Mouse (Mus musculus) kidney, postnatal 14 days (tissue): ENCODE measurements at regions not wholly inside any gene's neighbourhood (a gene's known extent, or its start where the extent isn't known, plus 50 kb on each side); places are given as distances from the start of the nearest gene placed in this dataset.
A peak's percentile ranks its signal among the peaks of the same experiment; 100 is the strongest.

ENCODE experiments used
- DNase-seq: peaks from one replicate; pipeline ENCODE4 v3.0.0; 2022; ENCODE audit warnings: mixed read lengths

DNA sequence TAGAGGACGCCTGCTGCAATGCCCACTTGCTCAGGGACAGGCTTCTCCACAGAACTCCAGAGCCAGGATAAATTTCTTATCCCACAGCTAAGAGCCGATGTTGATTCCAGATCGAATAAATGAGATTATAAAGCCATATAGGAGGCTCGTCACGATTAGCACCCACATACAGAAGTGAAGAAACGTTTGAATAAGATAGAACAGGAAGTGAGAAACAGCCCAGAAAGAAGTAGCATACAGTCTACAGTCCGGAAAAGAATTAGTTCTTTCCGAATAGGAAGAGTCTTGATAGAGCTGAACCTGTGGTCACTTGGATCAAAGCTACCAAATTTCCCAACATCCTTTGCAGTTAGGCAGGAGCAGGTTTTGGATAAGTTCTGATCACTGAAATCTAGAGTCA is 133.0 kb upstream of the Runx1 start:
- no peak for DNase-seq

- DNase-seq = peak; percentile 56
These were observed 132.2 kb upstream of the Runx1 start for GRCm38 (mm10) chr16:92958146-92958545.

DNA sequence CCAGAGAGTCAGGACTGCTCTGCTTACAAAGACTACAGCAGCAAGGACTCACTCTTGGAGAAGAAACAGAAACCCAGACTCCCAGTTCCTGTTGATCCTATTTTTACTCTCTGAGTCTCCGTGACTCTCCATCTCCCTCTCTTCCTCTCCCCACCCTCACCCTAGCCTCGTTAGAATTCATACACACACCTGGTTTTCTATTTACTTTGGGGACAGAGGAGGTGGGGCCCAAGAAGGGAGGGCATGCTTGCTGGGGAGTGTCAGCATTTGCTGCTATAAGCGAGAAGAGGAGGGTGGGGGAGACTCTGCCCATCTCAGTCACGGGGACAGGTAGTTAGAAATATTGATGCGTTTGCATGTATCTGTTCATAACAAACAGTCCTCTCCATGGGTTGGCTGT is 129.6 kb upstream of the Runx1 start:
- DNase-seq = peak; percentile 12

DNA sequence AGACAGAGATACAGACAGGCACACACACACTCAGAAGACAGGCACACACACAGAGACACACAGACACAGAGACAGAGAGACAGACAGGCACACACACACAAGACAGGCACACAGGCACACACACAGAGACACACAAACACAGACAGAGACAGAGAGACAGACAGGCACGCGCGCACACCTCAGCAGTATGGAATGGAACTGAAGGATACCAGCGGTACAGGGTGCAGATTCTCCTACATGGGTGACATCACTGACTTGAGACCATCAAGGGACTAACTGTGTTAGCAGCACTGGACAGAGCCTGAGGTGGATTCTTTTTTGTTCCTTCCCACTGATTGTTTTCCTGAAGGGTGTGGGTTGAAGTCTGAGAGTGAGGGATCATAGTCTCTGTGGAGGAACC is 129.1 kb upstream of the Runx1 start:
- no peak for DNase-seq

DNA sequence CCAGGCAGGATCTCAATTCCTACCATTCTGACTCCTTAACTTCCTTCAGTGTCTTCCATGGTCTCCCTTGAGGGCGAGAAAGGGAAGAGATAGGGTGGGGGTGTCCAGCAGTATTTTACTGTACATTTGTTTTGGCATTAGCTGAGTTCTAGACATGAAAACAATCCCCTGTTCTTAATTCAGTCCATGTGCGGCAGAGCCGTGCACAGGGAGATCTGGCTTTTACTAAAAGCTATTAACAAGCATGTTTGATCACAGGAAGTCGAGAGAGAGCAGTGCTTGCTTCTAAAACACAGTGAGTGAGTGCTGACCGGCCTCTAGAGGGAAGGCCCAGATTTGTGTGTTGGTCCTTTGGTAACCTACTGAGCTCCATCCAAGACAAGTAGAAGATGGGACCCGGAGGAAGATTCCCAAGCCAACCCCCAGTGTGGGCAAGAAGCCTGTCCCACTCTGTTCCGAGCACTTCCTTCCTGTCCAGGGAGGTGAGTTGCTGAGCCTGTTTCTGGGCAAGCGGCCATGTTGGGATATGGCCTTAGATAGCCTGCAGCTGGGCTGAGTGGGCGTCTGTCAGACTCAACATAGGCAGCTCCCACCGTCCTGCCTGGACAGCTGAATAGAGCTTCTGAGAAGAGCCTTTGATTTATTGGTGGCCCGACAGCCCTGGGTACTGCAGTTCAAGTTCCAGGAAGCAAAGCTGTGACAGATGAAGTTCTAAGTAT is 128.1 kb upstream of the Runx1 start:
- DNase-seq = peak; percentile 92

GRCm38 (mm10) chr16:92952336-92953097 is 126.6 kb upstream of the Runx1 start:
- no peak for DNase-seq

DNA sequence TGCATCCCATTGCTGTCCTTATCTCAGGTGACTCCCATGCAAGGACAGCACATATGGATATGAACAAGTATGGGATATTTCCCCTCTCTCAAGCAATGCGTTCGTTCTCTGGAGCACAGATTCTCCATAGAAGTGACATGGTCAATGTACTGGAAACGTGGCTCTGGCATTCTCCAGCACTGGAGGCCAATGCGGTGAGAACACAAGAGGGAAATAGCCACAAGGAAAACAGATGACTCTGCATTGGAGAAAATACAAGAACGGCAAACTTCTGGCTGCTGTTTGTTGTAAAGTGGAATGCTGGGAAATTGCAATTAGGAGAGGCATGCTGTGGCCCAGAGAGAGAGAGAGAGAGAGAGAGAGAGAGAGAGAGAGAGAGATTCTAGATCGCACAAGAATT is 125.6 kb upstream of the Runx1 start:
- no peak for DNase-seq

- no peak for DNase-seq
These were observed 122.5 kb upstream of the Runx1 start for GRCm38 (mm10) chr16:92948494-92948893.

GRCm38 (mm10) chr16:92946554-92946953 is 120.6 kb upstream of the Runx1 start:
- DNase-seq = no peak

GRCm38 (mm10) chr16:92943901-92944300 is 118.0 kb upstream of the Runx1 start:
- no peak for DNase-seq

DNA sequence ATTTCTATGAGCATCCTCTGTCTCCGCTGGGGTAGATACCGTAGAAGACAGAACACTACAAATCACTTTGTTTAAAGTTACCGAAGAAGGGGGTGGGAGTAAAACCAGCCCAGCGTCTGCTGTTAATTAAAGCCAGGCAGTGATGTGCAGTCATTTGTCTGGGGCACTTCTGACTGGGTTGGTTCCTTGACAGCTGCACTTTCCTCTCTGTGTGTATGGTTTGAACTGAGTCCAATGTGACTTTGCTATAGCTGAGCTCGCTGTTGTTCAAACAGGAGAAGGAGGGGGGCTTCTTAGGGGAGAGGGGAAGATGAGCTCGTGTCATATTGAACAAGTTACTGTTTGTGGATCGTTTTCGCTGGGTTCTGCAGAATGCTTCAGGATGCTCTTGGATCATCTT is 113.7 kb upstream of the Runx1 start:
- DNase-seq = no peak

DNA sequence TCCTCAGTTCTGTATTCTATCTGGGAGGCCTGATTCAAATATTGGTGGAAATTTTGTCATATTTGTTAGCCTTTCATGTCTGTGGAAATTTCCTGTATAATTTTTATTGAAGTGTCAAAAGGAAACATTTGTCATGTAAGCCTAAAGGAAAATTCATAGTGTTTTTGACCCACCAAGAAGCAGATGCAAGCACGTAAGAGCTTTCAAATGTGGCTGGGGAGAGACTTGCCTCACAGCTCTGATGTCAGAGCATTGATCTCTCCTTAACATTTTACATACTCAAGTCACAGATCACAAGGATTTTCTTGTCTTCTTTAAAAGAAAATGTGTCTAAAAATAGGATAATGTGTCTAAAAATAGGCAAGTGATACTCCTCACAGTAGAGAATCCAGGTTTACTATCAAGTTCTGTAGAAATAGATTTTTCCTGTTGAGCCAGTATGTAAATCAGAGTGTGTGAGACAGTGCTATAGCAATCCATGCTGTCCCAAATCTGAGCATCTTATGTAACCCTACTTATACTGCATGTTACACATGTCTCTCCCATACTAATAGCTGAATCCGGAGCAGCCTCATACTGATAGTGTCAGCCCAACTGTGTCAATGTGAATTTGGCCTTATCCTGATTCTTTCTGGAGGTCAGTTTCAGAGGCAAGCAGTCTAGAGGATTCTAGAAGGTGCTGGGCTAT is 110.0 kb upstream of the Runx1 start:
- no peak for DNase-seq

GRCm38 (mm10) chr16:92930103-92930502 is 104.2 kb upstream of the Runx1 start:
- DNase-seq = no peak

DNA sequence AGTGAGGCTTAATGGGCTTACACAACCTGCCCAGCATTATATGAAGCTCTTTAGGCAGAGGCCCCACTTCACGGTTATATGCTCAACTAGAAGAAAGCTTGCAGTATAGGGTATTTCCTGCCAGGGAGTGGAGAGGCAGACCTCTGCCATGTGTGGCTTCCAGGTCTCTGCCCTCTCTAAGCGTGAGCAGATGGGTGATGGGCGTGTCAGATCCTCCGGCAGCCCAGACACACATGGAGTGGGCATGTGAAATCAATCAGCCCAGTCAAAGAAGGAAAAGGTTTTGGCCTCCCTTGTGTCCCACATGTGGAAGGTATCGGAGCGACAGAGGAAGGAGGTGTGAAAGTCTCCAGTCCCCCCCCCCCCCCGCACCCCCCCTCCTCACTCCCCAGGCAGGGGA is 102.3 kb upstream of the Runx1 start:
- DNase-seq = no peak

DNA sequence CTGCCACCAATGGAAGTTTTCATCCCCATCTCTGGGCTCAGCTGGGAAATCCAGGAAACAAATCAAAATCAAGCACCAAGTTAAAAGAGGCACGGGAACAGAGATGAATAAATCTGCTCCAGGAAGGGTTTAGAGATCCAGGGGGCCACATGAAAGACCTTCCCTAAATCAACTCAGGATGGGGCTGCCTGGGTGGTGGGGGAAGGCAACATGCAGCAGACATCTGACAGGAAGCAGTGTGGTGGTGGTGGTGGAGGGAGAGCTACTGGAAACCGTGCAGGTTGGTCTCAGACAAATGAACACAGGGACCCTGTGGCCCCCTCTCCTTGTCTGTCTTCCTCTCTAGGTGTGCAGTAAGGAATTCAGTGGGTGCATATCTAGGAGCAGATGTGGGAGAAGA is 101.7 kb upstream of the Runx1 start:
- no peak for DNase-seq

GRCm38 (mm10) chr16:92926853-92927252 is 100.9 kb upstream of the Runx1 start:
- no peak for DNase-seq

DNA sequence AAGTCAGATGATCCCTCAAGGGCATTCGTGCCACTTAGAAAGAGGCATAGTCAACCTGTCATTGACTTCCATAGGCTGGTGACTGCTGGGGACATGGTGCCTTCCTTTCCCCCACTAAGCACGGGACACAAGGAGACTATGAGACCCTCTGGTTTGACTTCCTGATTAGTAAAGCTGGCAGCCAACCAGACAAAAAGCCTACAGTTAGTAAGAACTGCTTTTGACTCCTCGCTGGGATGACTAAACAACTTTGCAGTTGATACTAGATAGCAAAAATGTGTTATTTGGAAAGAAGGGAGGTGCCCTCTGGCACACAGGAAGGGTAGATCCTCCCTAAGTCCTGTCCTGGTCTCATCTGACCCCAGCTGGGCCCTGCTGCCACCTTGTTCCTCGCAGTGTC is 95.0 kb upstream of the Runx1 start:
- DNase-seq = no peak

DNA sequence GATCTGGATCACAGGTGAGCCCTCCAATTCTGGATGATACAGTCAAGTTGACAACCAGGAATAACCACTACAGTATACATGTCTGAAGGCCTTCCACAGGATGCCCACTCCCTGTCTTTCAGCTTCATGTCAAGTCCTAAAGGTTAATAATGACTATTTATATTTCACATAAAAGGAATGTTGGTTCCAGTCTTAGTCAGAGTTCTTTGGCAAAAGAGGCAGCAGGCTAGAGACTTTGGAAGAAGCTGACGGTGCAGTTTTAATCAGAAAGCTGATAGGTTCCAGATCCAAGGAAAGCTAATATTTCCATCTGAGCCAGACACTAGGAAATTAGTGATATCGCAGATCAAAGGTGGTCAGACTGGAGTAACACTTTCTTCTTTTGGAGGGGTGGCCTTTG is 91.4 kb upstream of the Runx1 start:
- no peak for DNase-seq

DNA sequence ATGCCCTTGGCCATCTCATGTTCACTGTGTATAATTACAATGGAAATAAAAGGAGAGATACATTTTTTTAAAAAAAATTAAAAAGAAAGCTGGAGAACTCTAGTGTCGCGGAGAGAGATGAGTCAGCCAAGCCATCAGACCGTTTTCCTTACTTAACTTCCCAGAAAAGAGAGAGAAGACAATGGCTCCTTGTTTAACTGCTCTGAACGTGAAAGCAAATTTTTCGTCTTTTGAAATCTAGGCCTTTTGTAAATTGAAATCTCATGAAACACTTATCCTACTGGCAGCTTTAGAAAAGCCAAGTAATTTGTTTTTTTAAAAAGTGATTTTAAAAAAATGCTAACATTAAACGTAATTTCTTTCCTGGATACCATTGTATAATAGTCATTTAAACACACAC is 89.7 kb upstream of the Runx1 start:
- no peak for DNase-seq

- DNase-seq = peak; percentile 16
These were observed 80.9 kb upstream of the Runx1 start for GRCm38 (mm10) chr16:92906873-92907272.

GRCm38 (mm10) chr16:92905626-92906025 is 79.7 kb upstream of the Runx1 start:
- DNase-seq = no peak

GRCm38 (mm10) chr16:92903892-92904473 is 78.0 kb upstream of the Runx1 start:
- DNase-seq = peak; percentile 9

- DNase-seq = no peak
These were observed 77.5 kb upstream of the Runx1 start for GRCm38 (mm10) chr16:92903486-92903885.

DNA sequence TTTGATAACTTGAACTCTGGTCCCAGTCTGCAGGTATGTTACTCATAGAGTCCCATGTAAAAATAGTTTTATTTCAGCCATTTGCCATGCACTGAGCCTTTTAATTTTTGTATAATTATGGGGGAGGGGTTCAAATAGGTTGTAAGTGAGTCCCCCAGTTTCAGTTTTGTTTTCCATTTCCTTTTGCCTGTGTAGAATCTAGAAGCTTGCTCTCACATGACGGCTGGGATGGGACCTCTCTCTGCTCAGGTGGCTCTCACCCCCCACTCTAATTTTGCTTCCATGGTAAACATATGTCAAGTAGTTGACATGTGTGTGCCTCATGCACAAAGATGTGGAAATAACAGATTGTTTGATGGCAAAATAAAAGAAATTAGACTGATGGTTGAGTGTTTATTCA is 73.8 kb upstream of the Runx1 start:
- DNase-seq = no peak
